Mouse (Mus musculus) brain, embryonic 18.5 days (tissue): Measurements from ENCODE around the gene Lmbr1.
"Not testable (repeated sequence)": the region's sequence is repeated elsewhere in the genome, so short reads cannot be mapped to it uniquely, and the experiment has no call there.

Experiments
- DNase-seq: peaks from one replicate; pipeline ENCODE4 v3.0.0-alpha.2; 2012; ENCODE audit warnings: low read depth, low spot score

Lmbr1 gene

DNA sequence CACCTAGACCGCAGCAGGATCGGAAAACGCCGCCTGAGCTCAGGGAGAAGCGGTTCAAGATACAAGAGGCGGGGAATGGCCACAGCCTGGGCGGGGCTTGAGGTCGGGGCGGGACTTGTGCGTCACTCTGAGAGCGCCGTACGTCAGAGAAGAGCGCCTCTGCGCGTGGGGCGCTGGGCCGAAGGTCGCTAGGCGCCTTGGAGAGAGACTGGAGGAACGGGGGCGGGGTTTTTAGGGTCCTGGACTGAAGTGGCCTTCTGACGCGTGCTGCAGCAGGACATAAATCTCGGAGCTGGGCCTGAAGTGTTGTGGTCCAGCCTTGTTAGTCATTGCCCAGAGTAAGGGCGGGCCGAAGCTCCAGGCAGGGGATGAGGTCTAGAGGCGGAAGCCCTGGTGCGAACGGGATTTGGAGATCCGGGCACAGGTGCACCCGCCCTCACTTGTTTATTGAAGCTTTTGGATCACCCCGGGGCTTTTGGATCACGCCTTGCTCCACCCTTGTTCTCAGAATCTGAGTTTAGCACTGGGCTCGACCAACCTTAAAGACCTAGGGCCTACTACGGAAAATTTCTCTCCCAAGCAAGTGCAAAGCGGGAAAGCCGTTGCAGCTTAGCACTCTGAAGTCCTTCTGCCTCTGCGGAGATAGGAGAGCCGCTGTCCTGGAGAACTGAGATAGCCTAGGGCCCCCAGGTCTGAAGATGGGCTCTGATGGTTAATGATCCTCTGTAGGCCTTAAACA, at the start of gene Lmbr1:
Lmbr1 (minus strand) TSS at position 93 of the 739 bp plus-strand sequence.
- peak; percentile 79 for DNase-seq

- DNase-seq = not testable (repeated sequence)
Measured at GRCm38 (mm10) chr5:29423330-29423729, 45.1 kb upstream of the Lmbr1 start.

GRCm38 (mm10) chr5:29413041-29413440, 34.9 kb upstream of the Lmbr1 start:
- DNase-seq = no peak

- no peak for DNase-seq
Measured at GRCm38 (mm10) chr5:29410854-29411253, 32.7 kb upstream of the Lmbr1 start.

GRCm38 (mm10) chr5:29398427-29398826, 20.2 kb upstream of the Lmbr1 start:
- DNase-seq = no peak

GRCm38 (mm10) chr5:29388944-29389765, 11.0 kb upstream of the Lmbr1 start:
- DNase-seq = no peak

DNA sequence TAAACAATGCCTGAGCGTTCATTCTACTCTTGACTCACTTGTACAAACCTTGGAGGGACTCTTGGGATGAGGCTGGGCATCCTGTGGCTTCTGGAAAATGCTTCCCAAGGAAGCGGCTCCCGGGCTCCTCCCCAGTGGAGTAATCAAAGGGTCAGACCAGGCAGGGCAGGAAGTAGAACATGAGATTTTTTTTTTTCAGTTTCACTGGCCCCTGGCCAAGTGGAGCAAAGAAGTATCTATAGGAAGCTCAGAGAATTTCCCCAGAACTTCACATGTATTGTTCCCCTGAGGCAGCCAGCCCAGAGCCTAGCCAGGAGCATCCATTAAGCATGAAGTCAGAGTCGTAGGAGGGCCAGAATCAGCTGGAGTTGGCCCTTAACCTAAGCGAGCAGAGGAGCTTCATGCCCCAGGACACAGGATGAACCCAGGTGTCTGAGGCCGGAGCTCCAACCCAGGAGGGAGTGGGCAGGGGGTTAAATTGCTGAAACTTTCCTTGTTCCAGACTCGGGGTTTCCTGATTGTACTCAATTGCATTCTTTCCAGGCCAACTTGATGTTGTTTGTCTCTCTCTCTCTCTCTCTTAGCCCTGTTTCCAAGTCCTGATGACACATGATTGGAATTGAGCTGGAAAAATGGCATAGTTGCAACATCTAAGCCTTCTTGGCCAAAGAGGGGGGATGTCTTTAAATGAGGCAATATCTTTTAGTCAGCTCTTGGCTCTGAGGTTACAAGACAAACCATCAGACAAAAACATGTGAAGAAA, 10.2 kb upstream of the Lmbr1 start:
- no peak for DNase-seq

GRCm38 (mm10) chr5:29387591-29387990, 9.4 kb upstream of the Lmbr1 start:
- DNase-seq = no peak

GRCm38 (mm10) chr5:29382776-29383175, 4.6 kb upstream of the Lmbr1 start:
- no peak for DNase-seq

- no peak for DNase-seq
Measured at GRCm38 (mm10) chr5:29380091-29380490, 1.9 kb upstream of the Lmbr1 start.

- DNase-seq = no peak
Measured at GRCm38 (mm10) chr5:29377590-29378297, 446 bp downstream of the Lmbr1 start.

DNA sequence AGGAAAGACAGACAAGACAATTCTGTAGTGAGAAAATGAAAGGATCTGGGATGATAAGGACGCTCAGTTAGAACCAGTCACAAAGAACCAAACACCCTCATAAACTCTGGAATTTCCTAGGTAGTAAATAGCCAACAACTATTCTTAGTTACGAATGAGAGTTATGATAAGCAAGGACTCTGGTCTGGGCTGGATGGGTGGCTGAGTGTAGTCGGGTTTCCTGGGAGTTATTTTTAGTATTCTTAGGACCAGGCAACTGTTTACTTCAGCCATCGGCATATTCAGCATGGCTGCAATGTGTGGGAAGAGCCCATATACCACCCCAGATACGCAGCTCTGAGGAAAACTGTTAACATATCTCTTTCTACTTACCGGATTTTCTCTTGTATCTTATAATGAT, 14.7 kb downstream of the Lmbr1 start:
- DNase-seq = no peak

DNA sequence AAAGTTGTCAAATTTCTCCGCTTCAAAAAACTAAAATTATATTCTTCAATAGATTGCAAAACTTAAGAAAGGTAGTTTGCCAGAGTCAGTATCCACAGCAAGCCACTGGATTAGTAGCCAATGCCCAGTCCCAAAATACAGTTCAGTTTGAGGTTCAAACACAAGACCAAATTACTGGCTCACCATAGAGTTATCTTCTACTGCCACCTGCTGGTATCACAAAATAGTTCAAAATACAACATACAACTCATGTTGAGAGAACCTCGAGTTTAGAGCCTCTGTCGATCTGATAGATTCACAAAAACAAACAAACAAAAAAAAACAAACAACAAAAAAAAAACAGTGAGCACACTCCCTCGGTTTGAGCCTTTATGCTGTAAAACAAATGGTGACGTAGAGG, 42.4 kb downstream of the Lmbr1 start:
- no peak for DNase-seq

GRCm38 (mm10) chr5:29322503-29322902, 55.7 kb downstream of the Lmbr1 start:
- DNase-seq = no peak

DNA sequence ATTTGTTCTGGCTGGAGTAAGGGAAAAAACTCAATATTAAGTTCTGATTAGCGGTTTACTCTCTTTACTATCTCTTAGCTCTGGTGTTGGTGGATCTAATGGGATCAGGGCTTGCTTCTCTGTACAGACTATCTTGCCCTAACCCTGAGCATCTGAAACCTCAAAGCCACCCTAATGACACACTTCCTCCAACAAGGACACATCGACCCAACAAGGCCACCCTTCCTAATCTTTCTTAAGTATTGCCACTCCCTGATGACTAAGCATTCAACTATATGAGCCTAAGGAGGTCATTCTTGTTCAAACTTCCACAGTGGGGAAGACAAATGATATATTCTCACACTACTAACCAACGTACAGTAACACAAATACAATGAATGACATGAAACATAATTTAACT, 69.0 kb downstream of the Lmbr1 start:
- no peak for DNase-seq

GRCm38 (mm10) chr5:29293194-29293593, 85.0 kb downstream of the Lmbr1 start:
- no peak for DNase-seq

- no peak for DNase-seq
Measured at GRCm38 (mm10) chr5:29290110-29290509, 88.1 kb downstream of the Lmbr1 start.

DNA sequence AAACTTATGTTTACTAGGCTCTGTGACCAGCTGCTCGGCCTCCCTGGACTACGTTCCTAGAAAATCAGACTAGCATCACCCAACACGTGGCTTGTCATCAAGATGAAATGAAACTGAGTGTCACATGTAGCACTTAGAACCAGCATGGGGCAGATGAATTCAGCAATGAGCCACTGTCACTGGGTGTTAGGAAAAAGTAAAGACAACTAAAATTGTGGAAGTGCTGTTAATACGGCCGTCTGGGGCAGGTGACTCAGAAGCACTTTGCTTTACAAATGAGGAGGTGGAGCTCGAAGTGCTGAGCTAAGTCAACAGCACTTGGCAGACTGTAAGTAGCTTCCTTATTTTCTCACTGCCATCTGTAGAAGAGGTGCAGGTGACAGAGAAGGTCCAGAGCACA, 88.5 kb downstream of the Lmbr1 start:
- DNase-seq = no peak

DNA sequence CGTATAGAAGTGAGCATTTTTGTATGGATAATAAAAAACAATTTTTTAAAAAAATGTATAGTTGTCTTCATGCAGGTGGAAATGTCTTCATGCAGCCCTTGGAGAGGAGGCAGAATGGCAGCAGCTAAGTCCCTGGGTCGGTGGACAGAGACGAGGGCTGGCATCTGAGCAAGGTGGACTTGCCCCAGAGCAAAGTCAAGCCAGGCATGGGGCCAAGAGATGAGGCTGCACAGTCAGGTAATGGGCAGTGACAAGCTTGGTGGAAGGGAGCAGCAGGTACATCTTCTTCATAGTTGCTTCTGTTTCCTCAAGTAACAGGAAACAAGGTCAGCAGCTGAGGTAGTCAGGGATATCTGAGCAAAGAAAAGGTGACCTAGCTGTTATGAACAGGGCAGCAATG, 97.1 kb downstream of the Lmbr1 start:
- no peak for DNase-seq

DNA sequence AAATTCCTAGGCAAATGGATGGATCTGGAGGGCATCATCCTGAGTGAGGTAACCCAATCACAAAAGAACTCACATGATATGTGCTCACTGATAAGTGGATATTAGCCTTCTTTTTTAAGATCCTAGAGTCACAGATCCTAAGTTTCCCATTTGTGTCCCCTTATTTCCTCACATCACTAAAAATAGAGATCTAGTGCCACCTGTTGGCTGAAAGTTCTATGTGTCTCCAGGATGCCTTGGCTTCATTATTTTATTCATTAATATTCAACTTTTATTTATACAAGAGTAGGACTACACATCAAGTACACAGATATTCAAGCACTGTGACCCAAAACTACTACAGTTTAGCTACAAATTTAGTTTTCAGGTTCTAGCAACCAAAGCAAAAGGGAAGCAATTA, 103.4 kb downstream of the Lmbr1 start:
- no peak for DNase-seq

GRCm38 (mm10) chr5:29273426-29273825, 104.8 kb downstream of the Lmbr1 start:
- no peak for DNase-seq

DNA sequence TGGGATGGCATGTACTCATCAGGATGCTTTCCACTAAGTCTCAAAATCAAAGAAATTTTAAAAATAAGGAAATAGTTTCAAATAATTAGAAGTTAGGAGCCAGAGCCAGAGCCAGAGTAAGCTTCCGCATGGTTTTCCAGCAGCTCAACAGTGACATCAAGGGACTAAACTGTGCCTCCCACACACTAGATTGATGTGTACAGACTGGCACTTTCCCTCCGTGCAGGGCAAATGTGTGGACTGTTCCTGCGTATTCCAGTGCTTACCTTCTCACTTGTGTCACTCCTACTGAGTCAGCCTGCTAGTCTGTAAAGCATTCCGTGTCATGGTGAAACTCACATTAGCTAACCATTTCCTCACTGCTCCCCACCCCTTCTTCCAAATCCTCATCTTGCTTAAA, 107.3 kb downstream of the Lmbr1 start:
- DNase-seq = no peak
